Mouse (Mus musculus): Measurements from ENCODE around the gene Igtp.
"Not testable (repeated sequence)": the region's sequence is repeated elsewhere in the genome, so short reads cannot be mapped to it uniquely, and the experiment has no call there.

Igtp gene

GRCm38 (mm10) chr11:58199229-58200037 lies at the start of gene Igtp, which contains the start of gene Irgm2:
Igtp (plus strand) TSS chr11:58199556.
Irgm2 (plus strand) TSS chr11:58199618.
- peak; percentile 90 to 94 for DNase-seq (ENCODE audit: low spot score in 2 of 2)

- DNase-seq (ENCODE audit: low spot score in 2 of 2): no peak
Measured at GRCm38 (mm10) chr11:58155458-58155857, 43.9 kb upstream of the Igtp start.

GRCm38 (mm10) chr11:58156871-58157270 lies 42.5 kb upstream of the Igtp start:
- no peak for DNase-seq (ENCODE audit: low spot score in 2 of 2)

- DNase-seq (ENCODE audit: low spot score in 2 of 2): no peak
Measured at GRCm38 (mm10) chr11:58165072-58165471, 34.3 kb upstream of the Igtp start.

GRCm38 (mm10) chr11:58167822-58168166 lies 31.6 kb upstream of the Igtp start:
- no peak for DNase-seq (ENCODE audit: low spot score in 2 of 2)

- DNase-seq (ENCODE audit: low spot score in 2 of 2): peak; percentile 74
Measured at GRCm38 (mm10) chr11:58168167-58168915, 31.0 kb upstream of the Igtp start, which contains the start of gene Gemin5. Gemin5 (minus strand) TSS chr11:58168539.

- no peak for DNase-seq (ENCODE audit: low spot score in 2 of 2)
Measured at GRCm38 (mm10) chr11:58169666-58170065, 29.7 kb upstream of the Igtp start.

- DNase-seq (ENCODE audit: low spot score in 2 of 2): peak; percentile 88 to 93
Measured at GRCm38 (mm10) chr11:58171459-58172091, 27.8 kb upstream of the Igtp start, which contains the start of gene Mrpl22. Mrpl22 (plus strand) TSS chr11:58171661.

GRCm38 (mm10) chr11:58179563-58179962 lies 19.8 kb upstream of the Igtp start:
- peak; percentile 69 to 79 for DNase-seq (ENCODE audit: low spot score in 2 of 2)

- not testable (repeated sequence) for DNase-seq (ENCODE audit: low spot score in 2 of 2)
Measured at GRCm38 (mm10) chr11:58179986-58180385, 19.4 kb upstream of the Igtp start.

GRCm38 (mm10) chr11:58180756-58181155 lies 18.6 kb upstream of the Igtp start:
- DNase-seq (ENCODE audit: low spot score in 2 of 2): no peak

- peak; percentile 37 to 56 for DNase-seq (ENCODE audit: low spot score in 2 of 2)
Measured at GRCm38 (mm10) chr11:58183579-58183978, 15.8 kb upstream of the Igtp start.

GRCm38 (mm10) chr11:58189675-58190074 lies 9.7 kb upstream of the Igtp start:
- DNase-seq (ENCODE audit: low spot score in 2 of 2): no peak

GRCm38 (mm10) chr11:58193326-58193725 lies 6.0 kb upstream of the Igtp start:
- DNase-seq (ENCODE audit: low spot score in 2 of 2): no peak

GRCm38 (mm10) chr11:58193860-58194520 lies 5.4 kb upstream of the Igtp start:
- no peak for DNase-seq (ENCODE audit: low spot score in 2 of 2)

- DNase-seq (ENCODE audit: low spot score in 2 of 2): no peak
Measured at GRCm38 (mm10) chr11:58198663-58199062, 693 bp upstream of the Igtp start.

- no peak for DNase-seq (ENCODE audit: low spot score in 2 of 2)
Measured at GRCm38 (mm10) chr11:58200226-58200625, 870 bp downstream of the Igtp start.

GRCm38 (mm10) chr11:58201052-58201451 lies 1.7 kb downstream of the Igtp start:
- DNase-seq (ENCODE audit: low spot score in 2 of 2): no peak

- DNase-seq (ENCODE audit: low spot score in 2 of 2): no peak
Measured at GRCm38 (mm10) chr11:58210321-58210886, 11.0 kb downstream of the Igtp start.

- DNase-seq (ENCODE audit: low spot score in 2 of 2): no peak
Measured at GRCm38 (mm10) chr11:58211062-58211681, 11.8 kb downstream of the Igtp start.

- DNase-seq (ENCODE audit: low spot score in 2 of 2): no peak
Measured at GRCm38 (mm10) chr11:58211682-58212067, 12.3 kb downstream of the Igtp start.

All from spleen, postnatal 36 days (tissue).